Mouse (Mus musculus) heart, postnatal 25 days (tissue): ENCODE data around the gene Zfp324. TPM values are rescaled to one million over a fixed set of nuclear protein-coding genes. Genes with fewer than 3 reads are reported as not detected.

Experiments used
- DNase-seq: peaks from one replicate; pipeline ENCODE4 v3.0.0; 2022; ENCODE audit warnings: low spot score
- intact Hi-C: fragments of 180-260 bp; cut with DNase I; formaldehyde crosslinking; loops from one replicate; pipeline ENCODE4 v1.15.1; 2025
- total RNA-seq, 2 experiments: library from RNA; stranded (reverse); gene quantifications; 2 replicates each; pipeline ENCODE4 v1.2.3; 2021

Gene Zfp324
- total RNA-seq, 2 experiments from 2014 or later, result 3.2 to 4.6 TPM

DNA sequence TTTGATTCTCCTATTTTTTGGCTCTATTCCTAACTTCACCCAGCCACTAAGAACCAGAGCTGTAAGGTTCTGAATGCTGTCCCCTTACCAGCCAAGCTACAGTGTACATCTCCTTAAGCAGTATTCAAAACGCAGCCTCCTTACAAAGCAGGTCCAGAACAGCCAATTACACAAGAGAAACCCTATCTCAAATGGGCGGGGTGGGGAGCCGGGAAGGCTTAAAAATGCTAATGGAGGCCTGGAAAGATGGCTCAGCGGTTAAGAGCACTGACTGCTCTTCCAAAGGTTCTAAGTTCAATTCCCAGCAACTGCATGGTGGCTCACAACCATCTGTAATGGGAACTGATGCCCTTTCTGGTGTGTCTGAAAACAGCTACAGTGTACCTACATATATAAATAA, 5.9 kb upstream of the Zfp324 start:
- intact Hi-C loops, result no loop called here
- DNase-seq, result no peak

DNA sequence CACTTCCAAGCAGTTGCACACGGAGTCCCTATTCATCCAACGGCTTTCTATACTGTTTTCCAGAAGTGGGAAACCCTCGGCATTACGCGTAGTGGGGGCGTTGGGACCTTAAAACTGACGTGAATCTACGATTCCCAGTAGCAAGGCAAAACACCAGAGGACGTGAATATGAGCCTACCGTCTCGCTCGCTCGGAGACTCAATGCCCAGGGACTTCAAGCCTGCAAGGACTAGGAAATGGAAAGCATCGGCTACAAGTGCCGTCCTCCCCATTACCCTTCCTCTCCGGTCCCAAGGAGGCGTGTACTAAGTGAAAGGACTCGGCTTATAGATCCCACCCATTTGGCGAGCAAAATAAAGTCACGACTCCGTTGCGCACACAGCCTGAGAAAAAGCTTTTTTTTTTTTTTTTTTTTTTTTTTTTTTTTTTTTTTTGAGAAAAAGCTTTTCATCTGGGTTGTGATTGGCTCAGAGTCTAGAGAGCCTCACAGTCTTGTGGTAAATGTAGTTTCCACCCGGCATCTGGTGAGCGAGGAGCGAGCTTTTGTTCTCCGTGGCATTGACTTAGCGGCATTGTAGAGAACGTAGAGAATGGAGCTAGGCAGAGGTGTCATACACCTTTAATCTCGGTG, 4.0 kb upstream of the Zfp324 start:
- intact Hi-C loops, result no loop called here
- peak; percentile 17 for DNase-seq

DNA sequence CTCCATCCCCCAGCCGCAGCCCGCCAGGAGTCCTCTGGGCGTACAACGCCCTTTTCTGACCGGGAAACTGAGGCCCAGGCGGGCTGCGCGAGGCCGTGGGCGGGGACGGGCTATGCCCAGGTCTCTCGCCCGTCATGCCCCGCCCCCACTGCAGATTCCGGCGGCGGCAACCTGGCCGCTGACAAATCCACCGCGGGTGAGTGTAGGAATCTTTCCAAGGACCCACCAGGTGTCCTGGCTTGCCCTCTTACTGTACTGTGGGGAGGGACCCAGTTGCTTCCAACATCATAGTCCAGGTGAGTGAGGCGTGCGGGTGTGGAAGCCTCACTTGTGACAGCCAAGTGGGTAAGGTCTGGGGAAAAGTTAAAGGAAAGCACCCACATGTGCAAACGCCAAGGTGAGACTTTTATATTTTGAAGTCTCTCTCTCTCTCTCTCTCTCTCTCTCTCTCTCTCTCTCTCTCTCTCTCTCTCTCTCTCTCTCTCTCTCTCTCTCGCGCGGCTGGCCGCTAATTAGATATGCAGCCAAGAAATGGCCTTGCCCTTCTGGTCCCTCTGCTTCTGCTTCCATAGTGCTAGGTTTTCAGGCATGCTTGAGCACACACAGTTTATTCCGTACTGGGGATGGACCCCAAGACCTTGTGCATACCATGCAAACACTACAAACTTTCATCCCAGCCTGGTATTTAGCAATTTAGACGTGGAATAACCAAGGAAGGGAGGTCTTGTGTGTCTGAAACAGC, 637 bp downstream of the Zfp324 start:
- DNase-seq, result peak; percentile 14
- intact Hi-C loops, result no loop called here

DNA sequence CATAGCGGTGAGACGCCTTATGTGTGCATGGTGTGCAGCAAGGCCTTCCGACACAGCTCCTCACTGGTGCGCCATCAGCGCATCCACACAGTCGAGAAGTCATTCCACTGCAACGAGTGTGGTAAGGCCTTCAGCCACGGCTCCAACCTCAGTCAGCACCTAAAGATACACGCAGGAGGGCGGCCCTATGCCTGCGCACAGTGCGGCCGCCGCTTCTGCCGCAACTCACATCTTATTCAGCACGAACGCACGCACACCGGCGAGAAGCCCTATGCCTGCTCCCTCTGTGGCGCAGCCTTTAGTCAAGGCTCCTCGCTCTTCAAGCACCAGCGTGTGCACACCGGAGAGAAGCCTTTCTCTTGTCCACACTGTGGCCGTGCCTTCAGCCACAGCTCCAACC, 5.3 kb downstream of the Zfp324 start:
- intact Hi-C loops, result loop anchor here (10.0 kb wide), 1 partner anchor 166 kb away; the partner anchor contains the start of gene Zscan18
- DNase-seq, result no peak

DNA sequence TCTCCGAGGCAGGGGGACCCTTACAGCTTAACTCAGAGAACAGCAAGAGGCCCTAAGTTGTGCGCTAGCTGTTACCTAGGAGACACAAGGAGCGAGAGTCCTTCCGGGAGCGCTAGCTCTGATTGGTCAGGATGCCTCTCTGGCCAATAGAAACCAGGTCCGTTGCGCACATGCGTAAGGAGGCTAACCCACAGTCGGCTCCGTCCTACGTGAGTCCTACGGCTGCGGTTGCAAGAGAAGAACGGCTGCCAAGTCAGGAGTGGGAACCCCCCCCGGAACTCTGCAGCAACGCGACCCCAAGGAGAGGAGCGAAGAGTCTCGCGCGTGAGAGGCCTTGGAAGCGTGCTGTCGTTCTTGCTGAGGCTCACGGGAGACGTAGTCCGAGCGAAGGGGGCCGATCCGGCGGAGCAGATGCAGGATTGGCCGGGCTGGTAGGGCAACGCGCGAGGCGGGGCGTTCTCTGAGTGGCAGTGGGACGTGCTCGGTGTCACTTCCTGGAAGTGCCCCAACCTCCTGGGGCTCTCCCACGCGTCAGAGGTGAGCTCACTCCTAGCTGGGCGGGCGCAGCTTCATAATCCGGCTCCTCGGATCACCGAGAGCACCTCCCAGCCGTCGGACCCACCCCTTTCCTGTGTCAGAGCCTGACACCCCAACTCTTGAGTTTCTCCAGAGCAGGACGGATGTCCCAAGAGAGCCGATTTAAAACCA, 12.2 kb downstream of the Zfp324 start, which contains the start of gene Zfp446:
Gene Zfp446, plus strand, starts transcription at position 167 of the 708 bp plus-strand sequence.
- intact Hi-C loops, result loop anchor here (5.0 to 10.0 kb wide), 2 partner anchors 56 to 173 kb away; partner anchors contain the start of genes Rps5 and Zscan18
- DNase-seq, result peak; percentile 99

DNA sequence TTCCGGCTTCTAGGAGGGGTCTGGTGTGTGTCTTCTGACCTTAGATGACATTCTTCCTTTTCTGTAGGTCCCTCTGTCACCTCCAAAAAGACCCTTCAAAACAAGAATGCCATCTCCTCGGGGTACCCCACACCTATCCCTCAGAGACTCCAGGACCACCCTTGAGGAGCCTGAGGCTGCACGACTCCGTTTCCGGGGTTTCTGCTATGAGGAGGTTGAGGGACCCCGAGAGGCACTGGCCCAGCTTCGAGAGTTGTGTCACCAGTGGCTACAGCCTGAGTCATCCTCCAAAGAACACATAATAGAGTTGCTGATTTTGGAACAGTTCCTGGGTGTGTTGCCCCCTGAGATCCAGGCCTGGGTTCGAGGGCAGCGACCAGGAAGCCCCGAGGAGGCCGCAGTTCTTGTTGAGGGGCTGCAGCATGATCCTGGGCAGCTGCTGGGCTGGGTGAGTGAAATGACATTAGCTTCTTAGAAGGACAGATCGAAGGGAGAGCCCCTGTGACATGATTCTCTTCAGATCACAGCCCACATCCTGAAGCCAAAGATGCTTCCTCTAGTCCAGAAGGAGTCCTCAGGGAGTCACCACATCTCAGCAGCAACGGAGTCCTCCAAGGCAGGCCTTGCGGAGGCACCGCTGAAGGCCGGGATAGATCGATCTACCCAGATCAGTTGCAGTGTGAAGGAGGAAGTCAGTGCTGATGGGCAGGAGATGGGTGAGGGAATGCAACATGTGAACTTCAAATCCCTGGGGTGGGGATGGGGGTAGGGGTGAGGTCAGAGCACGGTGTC, 13.5 kb downstream of the Zfp324 start:
- DNase-seq, result no peak
- intact Hi-C loops, result loop anchor here (5.0 to 10.0 kb wide), 2 partner anchors 57 to 174 kb away; partner anchors contain the start of genes Rps5 and Zscan18

DNA sequence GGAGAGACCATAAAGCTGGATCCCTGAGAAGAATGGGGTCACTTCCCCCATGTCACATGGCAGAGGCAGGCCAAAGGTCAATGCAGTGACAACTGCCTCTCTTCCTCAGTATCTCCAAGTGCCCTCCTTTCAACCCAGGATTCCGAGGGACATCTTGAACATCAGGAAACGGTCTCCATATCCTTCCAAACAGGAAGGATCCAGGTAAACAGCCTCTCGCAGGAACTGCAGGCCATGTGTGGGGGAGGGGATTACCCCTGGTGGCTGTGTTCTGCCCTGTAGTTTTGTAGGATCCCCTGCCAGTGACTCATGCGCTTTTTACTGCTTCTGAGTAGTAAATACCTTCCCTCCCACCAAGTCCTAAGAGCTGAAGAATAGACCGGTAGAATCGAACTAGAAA, 14.1 kb downstream of the Zfp324 start:
- intact Hi-C loops, result loop anchor here (5.0 to 10.0 kb wide), 2 partner anchors 57 to 175 kb away; partner anchors contain the start of genes Rps5 and Zscan18
- no peak for DNase-seq

DNA sequence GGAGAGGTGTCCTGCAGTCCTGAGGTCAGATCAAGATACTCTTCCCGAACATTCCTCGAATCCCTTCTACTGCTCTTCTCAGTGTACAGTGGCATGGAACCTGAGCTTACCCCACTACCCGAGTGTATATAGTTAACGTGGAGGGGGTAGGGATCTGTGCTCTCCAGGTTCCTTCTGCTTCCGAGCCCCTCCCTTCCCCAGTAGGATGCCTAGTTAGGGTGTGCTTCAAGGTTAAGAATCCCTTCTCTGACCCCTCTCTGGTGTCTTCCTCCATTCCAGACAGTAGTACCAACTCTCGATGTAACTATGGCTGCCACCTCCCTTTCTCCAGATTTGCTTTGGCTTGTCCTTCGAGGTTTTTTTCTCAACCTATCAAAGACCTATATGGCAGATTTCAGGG, 14.7 kb downstream of the Zfp324 start:
- intact Hi-C loops, result no loop called here
- DNase-seq, result no peak

DNA sequence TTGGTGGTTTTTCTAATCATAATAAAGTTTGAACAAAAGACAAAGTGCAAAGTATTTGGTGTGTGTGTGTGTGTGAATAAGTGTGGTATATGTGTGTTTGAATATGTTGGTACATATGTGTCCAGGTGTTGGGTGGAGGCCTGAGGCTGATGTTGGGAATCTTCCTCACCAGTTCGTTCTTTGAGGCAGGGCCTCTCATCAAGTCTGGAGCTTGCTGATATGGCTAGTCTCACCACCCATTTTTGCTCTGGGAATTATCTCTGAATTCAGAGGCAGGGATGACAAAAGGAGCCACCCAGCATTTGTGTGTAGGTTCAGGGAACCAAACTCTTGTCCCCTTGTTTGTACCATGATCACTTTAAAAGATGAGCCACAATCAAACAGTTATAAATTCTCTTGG, 20.1 kb downstream of the Zfp324 start:
- no peak for DNase-seq
- intact Hi-C loops, result no loop called here

DNA sequence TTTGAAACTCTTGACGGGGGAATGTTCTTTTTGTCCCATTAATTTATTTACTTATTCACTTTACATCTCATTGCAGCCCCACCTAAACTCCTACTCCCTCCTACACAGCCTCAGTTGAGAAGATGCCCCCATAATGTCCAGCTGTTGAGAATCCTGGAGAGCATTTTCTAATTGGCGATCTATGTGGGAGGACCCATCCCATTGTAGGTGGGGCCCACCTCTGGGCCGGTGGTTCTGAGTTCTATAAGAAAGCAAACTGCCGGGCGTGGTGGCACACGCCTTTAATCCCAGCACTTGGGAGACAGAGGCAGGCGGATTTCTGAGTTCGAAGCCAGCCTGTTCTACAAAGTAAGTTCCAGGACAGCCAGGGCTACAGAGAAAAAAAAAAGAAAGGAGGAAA, 21.3 kb downstream of the Zfp324 start:
- intact Hi-C loops, result no loop called here

DNA sequence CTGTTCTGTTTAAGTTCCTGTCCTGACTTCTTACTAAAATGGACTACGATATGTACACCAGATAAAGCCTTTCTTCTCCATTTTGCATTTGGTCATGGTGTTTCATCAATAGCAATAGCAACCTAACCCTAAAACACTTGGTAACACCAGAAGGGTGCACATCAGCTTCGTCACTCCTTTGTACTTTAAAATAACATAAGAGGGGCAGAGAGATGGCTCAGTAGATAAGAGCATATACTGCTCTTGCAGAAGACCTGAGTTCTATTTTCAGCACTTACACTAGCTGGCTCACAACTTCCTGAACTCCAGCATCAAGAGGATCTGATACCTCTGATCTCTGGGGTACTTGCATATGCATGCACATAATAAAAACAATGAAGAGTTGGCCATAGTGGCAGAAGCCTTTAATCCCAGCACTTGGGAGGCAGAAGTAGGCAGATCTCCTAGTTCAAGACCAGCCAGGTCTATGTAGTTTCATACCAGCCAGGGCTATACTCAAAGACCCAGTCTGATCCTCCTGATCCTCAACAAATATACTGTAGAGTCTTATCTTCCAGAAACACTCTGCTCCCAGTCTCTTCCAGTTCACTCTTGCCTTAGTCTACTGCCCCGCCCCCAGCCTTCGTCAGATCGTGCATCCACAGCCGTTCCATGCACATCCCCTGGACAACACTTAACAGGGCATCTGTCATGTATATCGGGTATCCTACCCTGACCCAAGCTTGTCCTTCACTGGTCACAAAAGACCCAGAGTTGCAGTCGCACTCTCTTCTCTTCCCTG, 22.0 kb downstream of the Zfp324 start:
- DNase-seq, result no peak
- intact Hi-C loops, result no loop called here

More for the DNA sequence above, 21.3 kb downstream of the Zfp324 start:
- no peak for DNase-seq

DNA sequence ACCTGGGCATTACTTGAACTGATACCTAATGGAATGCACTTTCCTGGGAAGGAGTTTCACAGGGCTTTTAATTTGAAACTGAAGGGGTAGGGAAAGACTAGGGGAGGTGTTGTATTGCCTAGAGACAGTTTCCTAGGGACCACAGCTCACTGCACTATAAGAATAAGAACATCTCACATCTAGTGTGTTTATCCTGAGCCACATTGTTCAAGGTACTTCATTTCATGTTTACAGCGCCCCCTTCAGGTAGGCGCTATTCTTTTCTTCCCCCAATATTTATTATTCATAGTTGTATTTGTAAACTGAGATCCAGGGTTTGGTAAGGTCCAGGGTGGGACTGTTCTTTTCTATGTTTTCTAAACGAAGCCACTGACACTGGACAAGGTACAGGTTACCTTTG, 26.6 kb downstream of the Zfp324 start:
- DNase-seq, result no peak
- intact Hi-C loops, result loop anchor here (5.0 kb wide), 1 partner anchor 85 kb away; no protein-coding TSS in a partner anchor

DNA sequence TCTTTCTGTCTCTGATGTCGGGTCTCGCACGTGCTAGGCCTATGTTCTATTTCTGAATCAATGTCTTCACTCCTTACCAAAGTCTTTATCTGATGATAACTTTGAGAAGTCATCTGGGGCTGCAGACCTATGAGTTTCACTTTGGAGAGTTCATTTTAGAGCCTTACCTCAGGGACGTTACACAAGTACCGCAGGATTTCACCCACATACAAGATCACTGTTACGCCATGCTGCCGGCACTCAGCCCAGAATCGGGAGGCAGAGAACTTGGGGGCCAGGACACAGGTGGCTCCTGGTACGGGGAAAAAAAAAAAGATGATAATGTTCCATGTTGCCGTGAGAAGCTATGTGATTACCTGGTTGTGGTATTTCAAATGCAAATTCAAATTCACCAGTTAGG, 27.5 kb downstream of the Zfp324 start:
- DNase-seq, result no peak
- intact Hi-C loops, result loop anchor here (5.0 kb wide), 1 partner anchor 86 kb away; no protein-coding TSS in a partner anchor

DNA sequence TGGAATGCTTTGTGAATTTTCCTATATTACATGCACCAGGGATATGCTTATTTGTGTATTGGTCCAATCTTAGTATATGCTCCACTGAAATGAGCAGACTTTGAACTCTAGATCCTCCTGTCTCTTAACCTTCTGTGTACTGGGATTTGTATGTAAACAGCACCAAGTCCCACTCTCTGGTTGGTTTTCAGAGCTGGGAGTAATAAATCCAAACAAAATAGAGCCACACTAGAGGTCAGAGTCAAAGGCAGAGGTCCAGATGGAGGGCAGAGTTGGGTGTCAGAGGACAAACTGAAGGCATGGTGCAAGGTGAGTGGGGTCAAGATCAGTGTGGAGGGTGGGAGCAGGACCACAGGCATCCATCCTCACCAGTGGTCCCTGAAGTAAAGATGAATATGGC, 30.2 kb downstream of the Zfp324 start:
- intact Hi-C loops, result no loop called here
- DNase-seq, result no peak

DNA sequence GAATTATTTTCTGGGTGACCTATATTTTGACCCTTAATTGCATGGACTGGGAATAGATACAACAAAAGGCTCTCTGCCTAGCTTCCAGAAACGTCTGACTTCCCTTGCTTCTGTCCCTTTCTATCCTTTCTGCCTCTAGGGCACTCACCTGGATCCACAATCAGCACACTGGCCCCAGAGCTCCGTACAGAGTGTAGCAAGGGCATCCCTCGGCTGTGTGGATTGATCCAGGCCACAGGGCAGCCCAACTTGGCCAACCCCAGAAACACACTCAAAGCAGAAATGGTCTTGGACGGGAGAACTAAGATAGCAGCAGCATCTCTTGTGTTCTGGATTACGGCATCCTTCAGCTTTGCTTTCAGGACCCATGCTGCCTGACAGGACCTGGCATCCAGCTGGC, 31.6 kb downstream of the Zfp324 start:
- no peak for DNase-seq
- intact Hi-C loops, result no loop called here

DNA sequence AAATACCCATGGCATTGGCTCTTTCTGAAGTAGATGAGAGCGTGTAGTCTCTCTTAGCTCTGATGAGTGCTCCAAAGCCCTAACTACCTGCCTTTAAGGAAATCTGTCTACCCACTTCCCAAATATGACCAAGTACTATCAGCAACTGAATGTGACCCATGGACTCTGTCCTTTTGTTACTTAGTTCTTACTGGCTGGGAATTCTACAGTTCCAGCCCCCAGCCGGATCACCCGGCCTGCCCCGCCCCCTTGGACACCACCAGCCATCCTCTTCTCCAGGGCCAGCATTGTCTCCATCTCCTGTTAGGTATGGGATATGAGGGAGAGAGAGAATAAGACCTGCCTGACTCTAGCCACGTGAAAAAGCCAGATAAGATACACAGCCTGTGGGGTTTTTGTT, 32.4 kb downstream of the Zfp324 start, which contains the start of gene Slc27a5:
Gene Slc27a5, minus strand, starts transcription at position 140 of the 400 bp plus-strand sequence.
- intact Hi-C loops, result no loop called here
- DNase-seq, result no peak

DNA sequence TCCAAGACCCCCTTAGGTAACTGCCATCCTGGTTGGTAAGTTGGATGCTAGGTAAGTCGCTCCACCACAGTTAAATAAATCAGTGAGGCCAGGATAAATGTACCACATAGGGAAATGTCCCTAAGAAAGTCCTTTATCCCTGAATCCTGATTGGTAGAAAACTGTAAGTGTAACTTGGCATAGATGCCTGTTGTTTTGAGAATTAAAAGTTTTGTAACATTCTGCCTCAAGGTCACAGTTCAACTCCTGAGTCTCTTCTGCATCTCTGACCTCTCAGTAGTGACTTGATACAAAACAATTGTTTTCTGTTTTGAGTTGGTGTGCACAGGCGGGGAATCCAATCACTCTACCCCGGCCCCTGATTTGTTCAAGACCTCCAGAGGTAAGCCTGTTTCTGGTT, 33.2 kb downstream of the Zfp324 start, which contains the start of gene Trim28:
Gene Trim28, plus strand, starts transcription at position 264 of the 400 bp plus-strand sequence.
- DNase-seq, result no peak
- intact Hi-C loops, result no loop called here

DNA sequence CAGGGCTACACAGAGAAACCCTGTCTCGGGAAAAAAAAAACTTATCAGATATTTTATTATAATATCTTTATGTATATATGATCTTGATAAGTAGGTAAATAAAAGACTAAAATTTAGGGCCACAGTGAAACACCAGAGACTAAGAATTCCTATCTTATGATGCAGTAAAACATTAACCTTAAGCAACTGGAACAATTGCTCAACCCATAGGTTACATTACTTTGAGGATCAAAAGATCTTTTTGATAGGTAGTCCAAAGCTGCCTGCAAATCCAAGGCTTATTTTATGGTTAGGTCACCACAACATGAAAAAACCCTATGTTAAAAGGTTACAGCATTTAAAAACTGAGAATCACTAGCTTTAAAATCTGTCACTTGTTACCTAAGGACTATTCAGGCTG, 35.9 kb downstream of the Zfp324 start:
- intact Hi-C loops, result no loop called here
- DNase-seq, result no peak

DNA sequence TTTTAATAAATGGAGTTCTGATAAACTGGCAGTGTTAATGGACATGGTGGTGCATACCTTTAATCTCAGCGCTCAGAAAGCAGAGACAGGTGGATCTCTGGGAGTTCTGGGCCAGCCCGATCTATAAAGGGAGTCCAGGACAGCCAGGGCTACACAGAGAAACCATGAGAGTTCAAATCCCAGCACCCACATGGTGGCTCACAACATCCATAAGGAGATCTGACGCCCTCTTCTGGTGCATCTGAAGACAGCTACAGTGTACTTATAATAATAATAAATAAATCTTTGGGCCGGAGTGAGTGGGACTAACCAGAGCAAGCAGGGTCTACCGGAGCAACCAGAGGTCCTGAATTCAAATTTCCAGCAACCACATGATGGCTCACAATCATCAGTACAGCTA, 37.7 kb downstream of the Zfp324 start:
- DNase-seq, result no peak
- intact Hi-C loops, result no loop called here
